Mouse (Mus musculus): Measurements from ENCODE around the gene Sh2d7.
"Not testable (repeated sequence)": the region's sequence is repeated elsewhere in the genome, so short reads cannot be mapped to it uniquely, and the experiment has no call there.

- not testable (repeated sequence) for TF ChIP-seq CHD2 (IDR thresholded peaks at IDR 0.05; ENCODE audit: low read depth, low read length); HCFC1 (IDR thresholded peaks at IDR 0.05; ENCODE audit: borderline replicate concordance, insufficient read depth, low read length); ZNF384 (IDR thresholded peaks at IDR 0.05; ENCODE audit: low read depth, low read length); MAFK (IDR thresholded peaks at IDR 0.05; ENCODE audit: insufficient read depth, low read depth, low read length)
Measured at GRCm38 (mm10) chr9:54584127-54584526, 45.3 kb downstream of the Sh2d7 start.
